Mouse (Mus musculus): ENCODE measurements around the gene Rbm19. TPM values are rescaled to one million over a fixed set of nuclear protein-coding genes. Genes with fewer than 3 reads are reported as not detected.

Rbm19 gene
- total RNA-seq, 4 experiments from 2014 or later, result 15.2 to 25.1 (median 16.6) TPM

DNA sequence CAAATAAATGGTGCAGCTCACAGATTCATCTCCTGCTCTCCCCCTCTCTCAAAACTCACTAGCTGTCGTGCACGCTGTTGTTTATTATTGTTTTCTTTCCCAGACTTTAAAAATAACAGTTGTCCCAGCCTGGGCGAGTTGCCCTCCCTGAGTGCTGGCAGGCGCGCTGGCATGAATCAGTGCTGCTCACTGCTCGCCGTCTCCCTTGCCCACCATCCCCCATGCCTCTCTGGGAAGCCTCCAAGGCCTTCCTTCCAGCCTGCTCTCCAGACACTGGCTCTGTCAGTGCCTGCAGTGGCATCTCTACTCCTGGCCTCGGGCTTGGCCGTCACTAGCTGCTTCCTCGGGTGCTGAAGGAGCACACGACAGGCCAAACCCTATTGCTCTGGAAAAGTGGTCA, 48.2 kb downstream of the Rbm19 start:
- DNase-seq (ENCODE audit: low spot score in 2 of 2), result peak; percentile 79 to 86

DNA sequence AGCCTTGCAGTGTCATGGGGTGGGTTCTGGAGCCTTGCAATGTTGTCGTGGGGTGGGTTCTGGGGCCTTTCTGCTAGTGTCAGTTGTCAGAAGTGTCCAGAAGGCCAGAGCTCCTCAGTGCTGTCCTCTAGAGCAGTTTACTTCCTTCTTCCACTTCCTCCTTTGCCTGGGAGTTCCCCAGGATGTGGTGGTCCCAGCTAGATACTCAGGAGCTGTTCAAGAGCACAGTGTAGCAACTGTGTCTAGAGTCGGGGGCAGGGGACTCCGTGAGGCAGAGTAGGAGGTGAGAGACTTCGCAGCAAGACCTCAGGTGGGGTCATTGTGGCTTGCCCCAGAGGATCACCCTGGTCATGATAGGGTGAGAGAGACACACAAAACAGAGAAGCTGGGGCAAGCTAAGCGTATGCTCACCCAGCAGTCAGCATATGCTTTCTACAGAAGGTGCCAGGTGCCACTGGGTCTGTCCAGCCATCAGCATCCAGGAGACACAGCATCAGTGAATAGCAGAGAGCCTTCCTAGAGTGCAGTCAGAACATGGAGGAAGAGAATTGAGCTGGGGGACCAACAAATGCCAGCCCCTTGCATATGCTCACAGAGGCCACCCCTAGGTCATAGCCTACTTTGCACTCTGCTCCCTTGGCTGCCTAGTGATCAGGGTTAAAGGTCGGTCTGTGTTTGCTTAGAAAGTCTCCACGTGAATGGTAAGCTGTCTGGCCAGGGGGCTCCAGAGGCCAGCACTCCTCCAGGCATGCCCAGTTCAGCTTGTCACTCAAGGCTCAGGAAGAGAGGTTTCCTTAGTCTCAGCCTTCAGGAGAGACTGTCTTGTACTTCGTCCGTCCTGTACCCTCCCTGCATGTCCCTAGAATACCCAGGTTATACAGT, 49.0 kb downstream of the Rbm19 start:
- DNase-seq (ENCODE audit: low spot score in 2 of 2), result no peak

DNA sequence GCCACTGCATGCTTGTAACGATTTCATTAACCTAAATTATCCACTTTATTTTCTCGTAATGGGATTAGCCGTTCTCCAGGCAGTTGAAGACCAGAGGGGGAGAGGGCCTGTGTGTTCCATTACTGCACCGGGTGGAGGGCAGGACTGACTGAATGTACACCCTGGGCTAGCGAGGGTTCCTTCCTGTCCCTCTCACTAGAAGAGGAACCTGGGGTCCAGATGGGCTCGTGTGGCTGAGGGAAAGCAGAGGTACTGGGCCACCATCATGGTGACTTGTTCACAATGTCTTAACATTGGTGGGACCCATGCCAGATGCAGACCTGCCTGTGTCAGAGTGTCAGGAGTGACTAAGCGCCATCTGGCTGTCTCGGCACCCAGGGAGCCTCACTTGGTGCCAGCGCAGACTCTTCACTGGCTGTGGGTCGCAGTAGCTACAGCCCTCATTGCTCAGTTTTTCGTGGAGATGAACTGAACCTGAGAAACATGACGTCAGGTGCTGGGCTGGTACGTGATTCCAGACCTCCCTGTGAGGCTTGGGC, 51.6 kb downstream of the Rbm19 start:
- no peak for DNase-seq (ENCODE audit: low spot score in 2 of 2)

DNA sequence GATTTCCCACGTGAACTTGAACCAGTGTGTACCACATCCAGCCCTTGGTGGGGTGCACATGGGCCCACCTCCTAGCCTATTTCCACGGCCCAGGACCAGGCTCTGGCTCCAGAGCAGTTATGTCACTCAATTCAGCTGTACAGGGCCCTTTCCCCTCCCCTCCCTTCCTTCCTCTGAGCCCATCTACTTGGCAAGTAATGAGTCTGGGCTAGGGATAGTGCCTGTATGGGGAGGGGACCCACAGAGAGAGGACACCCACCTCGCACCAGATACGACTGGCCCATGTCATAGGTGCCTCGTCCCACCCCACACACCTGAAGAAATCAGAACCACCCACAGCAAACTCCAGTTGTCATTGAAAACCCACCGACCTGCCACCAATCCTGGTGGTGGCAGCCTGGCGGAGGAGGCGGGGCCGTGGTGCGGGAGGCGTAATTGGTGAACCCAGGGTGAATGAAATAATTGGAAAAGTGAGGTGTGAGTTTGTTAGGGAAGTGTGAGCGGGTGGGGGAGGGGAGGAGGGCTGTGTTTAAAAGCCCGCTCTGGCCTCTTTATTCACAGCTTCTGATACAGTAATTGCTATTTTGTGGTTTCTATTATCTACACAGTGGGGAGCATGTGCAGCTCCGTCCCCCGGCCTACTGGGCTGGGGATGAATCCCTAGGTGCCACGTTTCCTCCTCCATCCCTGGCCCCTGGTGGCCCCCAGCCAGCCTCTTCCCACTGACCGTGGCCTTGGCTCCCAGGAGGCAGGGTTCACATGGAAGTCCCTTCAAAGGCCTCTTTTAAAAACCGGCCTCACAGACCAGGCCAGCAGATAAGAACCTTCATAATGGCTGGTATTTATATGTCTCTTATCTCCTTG, 55.8 kb downstream of the Rbm19 start:
- DNase-seq (ENCODE audit: low spot score in 2 of 2), result no peak

DNA sequence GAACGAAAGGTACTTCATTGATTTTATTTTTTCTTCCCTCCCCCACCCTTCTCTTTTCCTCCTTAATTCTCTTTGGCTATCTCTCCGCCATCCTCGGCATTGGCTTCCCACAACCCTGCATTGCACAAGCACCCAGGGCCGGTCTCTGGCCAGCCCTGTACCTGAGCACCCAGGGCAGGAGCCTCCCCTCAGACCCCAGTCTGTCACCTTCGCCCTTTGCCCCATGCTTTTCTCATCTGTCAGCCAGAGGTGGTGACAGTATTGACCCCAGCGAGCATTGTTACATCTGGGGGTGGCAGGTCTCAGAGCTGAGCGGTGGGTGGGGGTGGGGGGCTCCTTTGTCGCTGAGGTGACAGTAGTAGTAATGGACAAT, 56.5 kb downstream of the Rbm19 start:
- DNase-seq (ENCODE audit: low spot score in 2 of 2), result no peak

DNA sequence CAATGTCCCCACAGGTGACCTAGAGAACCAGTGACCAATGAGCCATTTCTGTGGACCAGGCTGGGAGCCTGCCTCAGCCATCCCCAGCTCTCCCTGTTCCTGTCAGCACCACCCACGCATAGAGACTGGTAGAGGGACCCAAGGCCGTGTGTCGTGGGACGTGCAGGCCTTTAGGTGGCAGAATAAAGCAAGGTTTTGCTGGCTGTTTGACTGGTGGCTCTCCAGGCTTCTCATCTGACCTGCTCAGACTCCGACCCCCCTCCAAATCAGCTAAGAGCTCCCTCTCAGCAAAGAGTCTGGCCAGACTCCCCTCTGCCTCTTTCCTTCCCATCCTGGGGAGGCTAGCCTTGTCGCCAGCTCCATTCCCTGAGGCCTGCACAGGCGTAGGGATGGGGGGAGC, 58.1 kb downstream of the Rbm19 start:
- DNase-seq (ENCODE audit: low spot score in 2 of 2), result no peak

DNA sequence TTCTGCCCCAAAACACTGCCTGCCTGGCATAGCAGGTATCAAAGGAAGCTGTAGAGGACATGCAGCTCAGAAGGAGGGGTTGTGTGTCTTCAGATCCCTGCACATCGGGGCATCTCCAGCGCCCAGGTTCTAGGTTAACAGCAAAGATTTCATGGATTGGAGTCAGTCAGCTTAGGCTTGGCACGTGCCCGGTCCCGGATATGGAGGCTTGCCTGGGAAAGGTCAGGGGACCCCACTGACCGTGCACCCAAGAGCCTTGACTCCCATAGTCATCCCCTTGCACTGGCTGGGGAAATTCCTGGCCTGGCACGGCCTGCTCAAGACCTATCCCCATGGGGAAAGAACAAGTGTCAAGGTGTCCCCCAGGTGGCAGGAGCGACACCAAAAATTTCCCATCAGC, 59.0 kb downstream of the Rbm19 start:
- no peak for DNase-seq (ENCODE audit: low spot score in 2 of 2)

DNA sequence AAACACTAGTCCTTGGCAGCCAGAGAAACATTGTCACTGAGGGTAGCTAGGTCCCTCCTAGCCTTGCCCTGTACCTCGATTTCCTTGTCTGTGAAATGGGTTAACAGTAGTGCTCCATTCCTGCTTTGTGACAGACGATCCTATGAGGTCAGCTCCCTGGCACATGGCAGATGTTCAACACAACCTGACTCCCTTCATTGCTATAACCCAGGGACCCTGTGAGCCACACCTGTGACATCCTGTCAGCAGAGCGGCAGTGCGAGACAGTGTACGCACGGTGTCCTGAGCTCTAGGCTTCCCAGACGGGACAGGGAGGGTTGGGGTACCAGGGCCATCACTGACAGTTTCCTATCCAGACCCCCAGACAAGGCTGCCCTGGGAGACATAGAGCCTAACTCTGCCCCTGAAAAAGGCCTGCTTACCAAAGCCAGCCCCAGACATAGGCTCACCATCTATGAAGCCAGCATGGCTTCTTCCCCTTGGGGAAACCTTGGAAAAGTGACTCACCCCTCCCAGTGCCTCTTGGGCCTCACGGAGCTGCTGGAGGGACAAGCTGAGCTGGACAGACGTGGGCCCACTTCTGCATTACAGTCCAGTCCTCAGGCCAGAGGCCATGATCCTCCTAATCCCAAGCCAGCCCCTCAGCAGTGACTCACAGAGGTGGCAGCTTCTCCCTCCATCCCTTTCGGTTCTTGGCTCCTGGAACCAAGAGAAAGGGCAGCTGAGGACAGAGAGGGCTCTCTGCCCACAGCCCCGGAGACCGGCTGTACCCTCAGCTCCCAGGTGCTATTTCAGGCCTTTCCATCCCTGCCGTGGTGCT, 60.2 kb downstream of the Rbm19 start:
- DNase-seq (ENCODE audit: low spot score in 2 of 2), result peak; percentile 59 to 77

DNA sequence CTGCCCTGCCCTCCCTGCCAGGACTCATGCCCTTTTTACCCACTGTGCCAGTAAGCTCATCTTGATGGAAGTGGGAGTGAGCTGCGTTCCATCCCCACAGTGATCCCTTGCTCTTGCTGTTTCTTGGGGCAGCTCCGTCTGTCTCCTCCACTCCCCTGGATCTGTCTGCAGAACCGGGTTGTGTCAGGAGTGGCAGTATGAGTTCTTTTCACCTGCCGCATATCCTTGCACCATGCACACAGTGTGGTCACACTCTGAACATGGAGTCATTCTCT, 60.7 kb downstream of the Rbm19 start:
- no peak for DNase-seq (ENCODE audit: low spot score in 2 of 2)

DNA sequence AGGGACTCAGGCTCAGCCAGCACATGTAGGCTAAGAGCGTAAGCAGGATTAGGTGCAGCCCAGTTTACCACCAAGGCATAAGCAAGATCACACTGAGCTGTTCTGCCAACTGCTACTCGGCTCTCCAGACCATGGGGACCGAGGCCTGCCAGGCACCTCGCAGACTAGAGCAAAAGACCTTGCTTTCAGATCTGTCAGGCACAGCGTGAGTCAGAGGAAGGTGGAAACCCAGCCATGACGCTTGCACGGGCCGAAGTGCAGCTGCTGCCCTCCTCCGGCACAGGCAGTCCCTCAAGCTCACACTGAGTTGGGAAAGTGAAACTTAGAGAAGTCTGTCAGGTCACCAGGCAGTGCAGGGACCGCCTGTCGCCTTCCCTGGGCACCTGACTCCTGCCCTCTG, 63.8 kb downstream of the Rbm19 start:
- no peak for DNase-seq (ENCODE audit: low spot score in 2 of 2)

DNA sequence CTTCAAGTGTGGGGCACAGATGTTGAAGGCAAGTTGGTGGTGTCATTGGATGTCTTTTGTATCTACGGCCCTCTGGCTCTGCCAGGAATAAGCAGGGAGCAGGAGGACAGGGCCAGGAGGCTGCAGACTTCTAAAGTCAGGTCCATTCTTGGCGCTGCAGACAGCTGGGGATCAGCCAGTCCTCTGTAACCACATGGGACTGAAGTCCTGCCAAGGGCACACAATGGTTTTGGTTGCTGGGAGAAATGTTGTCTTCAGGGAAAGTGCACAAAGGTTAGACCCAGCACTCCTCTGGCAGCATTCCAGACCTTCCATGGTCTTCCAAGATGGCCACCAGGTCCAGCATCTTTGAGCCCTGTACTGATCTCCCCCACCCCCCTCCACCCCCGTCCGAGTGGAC, 65.1 kb downstream of the Rbm19 start:
- DNase-seq (ENCODE audit: low spot score in 2 of 2), result no peak

DNA sequence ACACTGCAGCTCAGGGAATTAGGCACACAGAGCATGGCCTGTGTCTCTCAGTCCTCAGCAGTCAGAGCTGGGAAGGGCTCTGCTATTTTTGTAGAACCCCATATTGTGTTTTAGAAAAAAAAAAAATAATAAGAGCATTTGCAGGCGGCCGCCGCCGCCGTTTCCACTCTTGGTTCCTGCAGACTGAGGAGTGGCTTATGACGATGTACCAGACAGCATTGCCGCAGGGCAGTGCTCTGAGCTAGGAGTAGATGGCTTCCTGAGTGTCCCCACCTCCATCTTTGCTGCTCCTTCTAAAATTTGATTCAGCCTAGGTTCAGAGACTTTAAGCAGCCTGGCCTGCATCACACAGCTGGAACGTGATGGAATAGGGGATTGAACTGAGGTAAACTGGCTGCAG, 67.1 kb downstream of the Rbm19 start:
- DNase-seq (ENCODE audit: low spot score in 2 of 2), result no peak

DNA sequence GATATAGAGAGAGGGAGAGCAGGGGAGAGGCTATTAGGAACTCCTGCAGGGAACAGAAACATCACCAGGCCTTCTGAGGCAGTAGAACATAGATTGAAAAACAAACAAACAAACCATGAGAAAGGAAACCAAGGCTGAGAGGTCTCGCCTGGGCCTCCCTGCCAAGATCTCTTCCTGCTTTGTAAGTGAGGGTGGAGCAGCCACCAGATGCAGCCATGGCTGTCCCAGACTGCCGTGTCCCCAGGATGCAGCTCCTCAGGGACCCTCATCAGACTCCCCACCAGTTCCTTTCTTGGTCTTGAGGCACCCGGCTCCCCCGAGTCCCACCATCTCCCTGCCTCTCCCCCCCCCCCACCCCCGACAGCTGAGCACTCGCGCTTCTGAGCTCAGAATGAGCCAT, 67.5 kb downstream of the Rbm19 start:
- no peak for DNase-seq (ENCODE audit: low spot score in 2 of 2)

DNA sequence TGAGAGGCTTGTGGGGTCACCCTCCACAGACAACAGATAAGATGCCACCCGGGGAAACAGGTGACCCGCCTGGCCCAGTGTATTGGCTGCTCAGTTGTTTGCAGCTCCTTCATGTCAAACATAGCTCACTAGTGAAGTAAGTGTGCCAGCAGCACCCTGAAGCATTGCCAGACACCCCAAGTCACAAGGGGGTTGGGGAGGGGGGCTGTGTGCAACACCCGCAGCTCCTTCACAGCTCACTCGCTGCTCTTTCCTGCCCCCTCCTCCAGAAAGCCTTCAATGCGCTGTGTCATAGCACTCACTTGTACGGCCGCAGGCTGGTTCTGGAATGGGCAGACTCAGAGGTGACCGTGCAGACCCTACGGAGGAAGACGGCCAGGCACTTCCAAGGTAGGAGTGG, 69.7 kb downstream of the Rbm19 start:
- DNase-seq (ENCODE audit: low spot score in 2 of 2), result no peak

DNA sequence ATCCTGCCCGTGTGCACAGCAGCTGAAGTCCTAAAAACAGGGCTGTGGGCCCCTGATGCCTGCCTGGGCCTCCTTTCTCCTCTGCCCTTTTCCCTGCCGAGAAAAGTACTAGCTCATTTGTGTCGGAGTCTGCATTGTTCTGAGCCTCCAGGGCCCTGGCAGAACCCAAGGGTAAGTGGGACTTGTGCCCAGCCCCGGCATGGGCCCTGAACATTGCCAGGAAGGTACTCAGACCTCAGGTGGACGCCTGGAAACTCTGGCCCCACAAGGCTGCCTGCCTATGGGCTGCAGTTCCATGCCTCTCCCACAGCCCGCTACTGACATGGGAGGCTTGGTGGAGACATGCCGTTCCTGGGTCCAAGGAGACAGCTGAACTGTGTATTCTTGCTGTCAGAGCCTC, 72.3 kb downstream of the Rbm19 start:
- no peak for DNase-seq (ENCODE audit: low spot score in 2 of 2)

DNA sequence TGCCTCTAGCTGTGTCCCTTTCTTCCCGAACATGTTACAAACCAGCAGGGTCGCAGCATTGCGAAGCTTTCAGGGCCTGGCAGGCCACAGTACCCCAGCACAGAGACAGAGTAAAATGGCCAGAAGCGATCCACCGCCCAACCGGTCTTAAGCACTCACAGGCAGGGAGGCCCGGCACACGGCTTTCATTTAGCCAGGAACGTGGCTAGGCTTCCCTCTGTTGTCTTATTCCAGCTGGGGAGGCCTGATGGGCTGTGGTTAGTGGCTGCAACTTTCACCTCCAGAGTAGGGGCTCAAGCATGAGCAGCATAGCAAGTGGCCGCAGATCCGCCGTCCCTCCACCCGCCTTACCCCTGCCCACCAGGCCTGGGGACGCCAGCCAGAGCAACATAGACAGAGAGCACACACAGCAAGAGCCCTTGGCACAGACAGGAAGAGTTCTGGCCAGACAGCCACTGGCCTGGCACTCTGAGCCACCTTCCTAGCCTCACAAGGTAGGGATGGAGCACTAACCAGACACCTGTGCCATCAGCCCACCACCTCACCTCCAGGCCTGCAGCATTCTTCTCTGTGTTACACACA, 73.8 kb downstream of the Rbm19 start:
- DNase-seq (ENCODE audit: low spot score in 2 of 2), result no peak

DNA sequence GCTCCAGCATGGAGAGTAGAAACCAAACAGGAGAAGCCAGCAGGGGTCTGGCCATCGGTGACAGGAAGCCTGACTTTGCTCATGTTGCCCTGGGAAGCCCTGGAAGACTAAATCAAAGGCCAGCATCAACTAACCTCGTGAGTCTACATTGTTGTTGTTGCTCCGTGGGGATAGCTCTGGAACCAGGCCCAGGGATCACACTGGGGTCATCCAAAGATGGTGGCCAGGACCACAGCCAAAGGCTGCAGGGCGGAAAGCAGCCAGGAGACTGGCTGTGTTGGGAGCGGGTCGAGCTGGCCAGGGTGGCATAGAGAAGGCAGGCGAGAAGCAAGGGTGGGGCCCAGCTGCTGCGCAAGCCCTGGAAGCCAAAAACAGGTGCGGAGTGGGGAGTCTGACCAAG, 75.4 kb downstream of the Rbm19 start:
- no peak for DNase-seq (ENCODE audit: low spot score in 2 of 2)

DNA sequence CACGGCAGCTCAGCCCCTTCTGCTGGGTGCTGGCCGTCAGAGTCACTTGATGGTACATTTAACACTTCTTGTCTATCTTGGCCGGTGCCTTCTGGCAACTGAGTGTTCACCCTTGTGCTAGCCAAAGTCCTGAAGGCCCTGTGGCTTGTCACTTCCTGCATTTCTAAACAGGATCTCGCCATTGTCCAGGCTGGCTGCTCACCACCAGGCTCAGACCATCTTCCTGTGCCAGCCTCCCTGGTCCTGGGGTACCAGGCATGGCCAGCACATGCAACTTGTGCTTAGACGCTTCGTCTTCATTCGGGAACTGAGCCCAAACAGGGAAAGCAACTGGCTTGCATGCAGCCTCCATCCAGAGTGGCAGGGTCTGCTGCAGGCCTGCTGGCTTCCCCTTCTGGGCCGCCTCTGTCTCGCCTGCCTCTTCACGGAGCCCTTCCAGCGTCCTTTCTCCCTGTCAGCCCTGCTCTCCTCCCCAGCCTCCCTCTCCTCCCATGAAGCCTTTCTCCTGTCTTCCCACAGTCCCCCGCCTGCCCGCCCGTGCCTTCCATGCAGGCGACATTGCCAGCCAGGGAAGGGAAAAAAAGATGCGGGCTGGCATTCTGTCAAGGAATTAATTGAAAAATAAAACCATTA, 78.2 kb downstream of the Rbm19 start:
- no peak for DNase-seq (ENCODE audit: low spot score in 2 of 2)

DNA sequence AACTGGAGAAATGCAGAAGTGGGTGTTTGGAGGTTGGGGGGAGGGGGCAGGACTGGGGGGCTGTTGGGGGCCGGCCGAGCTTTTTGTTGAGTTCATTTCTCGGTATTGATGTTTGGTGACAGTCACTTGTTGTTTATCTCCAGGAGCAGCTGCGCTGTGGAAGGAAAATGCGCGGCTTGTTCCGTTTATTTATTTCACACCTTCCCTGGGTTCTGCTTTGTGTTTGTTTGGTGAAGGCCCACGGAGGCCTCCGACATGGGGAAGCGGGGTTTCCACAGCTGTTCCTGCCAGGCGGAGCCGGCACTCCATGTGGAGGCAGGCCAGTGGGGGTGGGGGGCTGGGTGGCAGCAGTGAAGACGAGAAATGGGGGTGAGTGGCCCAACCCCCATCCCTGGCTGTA, 78.7 kb downstream of the Rbm19 start:
- DNase-seq (ENCODE audit: low spot score in 2 of 2), result no peak

DNA sequence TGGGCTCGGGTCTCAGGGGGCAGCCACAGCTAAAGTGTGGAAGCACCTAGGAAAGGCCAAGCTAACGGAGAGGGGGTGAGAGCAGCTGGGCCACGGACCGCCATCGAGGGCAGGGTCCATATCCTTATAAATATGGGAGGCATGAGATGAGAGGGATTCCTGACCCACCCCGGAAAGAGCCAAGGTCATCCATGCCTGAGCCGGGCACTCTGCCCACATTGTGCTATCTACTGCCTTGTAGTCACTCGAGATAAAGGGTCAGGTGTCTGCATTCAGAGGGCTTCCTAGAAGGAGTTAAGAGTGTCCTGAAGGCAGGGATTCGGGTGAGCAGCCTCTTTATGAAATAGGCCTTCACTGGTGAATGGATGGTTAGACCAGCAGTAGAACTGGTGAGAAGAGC, 80.6 kb downstream of the Rbm19 start:
- no peak for DNase-seq (ENCODE audit: low spot score in 2 of 2)

DNA sequence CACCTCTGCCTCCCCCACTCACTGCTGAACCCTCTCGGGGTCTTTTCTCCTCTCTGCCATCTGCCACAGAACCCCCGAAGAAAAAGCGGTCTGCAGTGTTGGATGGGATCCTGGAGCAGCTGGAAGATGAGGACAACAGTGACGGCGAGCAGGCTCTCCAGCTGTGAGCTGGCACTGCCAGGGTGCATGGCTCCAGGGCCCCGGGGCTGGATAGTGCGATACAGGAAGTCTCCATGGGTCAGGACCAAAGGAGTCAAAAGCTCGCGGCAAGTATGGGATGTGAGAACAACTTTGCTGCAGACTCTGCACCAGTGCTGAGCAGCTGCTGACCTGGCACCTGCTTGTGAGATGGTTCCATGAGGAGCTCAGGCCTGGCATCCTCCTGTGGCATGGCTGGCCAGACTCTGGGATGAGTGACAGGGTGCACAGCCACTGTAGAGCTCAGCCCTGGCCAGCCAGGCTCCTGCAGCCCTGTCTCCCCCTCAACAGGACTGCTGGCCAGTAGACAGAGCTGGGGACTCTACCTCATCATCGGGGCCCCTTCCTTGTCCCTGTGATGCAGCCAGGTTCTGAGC, 81.6 kb downstream of the Rbm19 start:
- DNase-seq (ENCODE audit: low spot score in 2 of 2), result no peak
